Mouse (Mus musculus): Measurements from ENCODE around the gene Lrrc28.
A peak's percentile ranks its signal among the peaks of the same experiment; 100 is the strongest.

Gene Lrrc28

GRCm38 (mm10) chr7:67644833-67645680, at the start of gene Lrrc28:
Gene Lrrc28 (minus strand): TSS chr7:67645268.
- peak; percentile 100 for DNase-seq

- DNase-seq: no peak
Measured at GRCm38 (mm10) chr7:67692791-67693538, 47.9 kb upstream of the Lrrc28 start.

GRCm38 (mm10) chr7:67692141-67692540, 47.1 kb upstream of the Lrrc28 start:
- no peak for DNase-seq

- peak; percentile 36 to 79 for DNase-seq
Measured at GRCm38 (mm10) chr7:67691036-67691435, 46.0 kb upstream of the Lrrc28 start.

- DNase-seq: no peak
Measured at GRCm38 (mm10) chr7:67689793-67690192, 44.7 kb upstream of the Lrrc28 start.

- peak; percentile 56 to 62 for DNase-seq
Measured at GRCm38 (mm10) chr7:67688281-67688680, 43.2 kb upstream of the Lrrc28 start.

- no peak for DNase-seq
Measured at GRCm38 (mm10) chr7:67686545-67686944, 41.5 kb upstream of the Lrrc28 start.

GRCm38 (mm10) chr7:67683006-67683405, 37.9 kb upstream of the Lrrc28 start:
- DNase-seq: no peak

GRCm38 (mm10) chr7:67681078-67681477, 36.0 kb upstream of the Lrrc28 start:
- DNase-seq: no peak

- no peak for DNase-seq
Measured at GRCm38 (mm10) chr7:67678878-67679499, 33.9 kb upstream of the Lrrc28 start.

GRCm38 (mm10) chr7:67673656-67674055, 28.6 kb upstream of the Lrrc28 start:
- DNase-seq: no peak

GRCm38 (mm10) chr7:67672650-67673049, 27.6 kb upstream of the Lrrc28 start:
- peak; percentile 91 to 98 for DNase-seq

- no peak for DNase-seq
Measured at GRCm38 (mm10) chr7:67670965-67671364, 25.9 kb upstream of the Lrrc28 start.

GRCm38 (mm10) chr7:67663981-67664694, 19.1 kb upstream of the Lrrc28 start:
- no peak for DNase-seq

GRCm38 (mm10) chr7:67662424-67662823, 17.4 kb upstream of the Lrrc28 start:
- peak; percentile 43 to 82 for DNase-seq

- no peak for DNase-seq
Measured at GRCm38 (mm10) chr7:67658110-67658509, 13.0 kb upstream of the Lrrc28 start.

GRCm38 (mm10) chr7:67655186-67655585, 10.1 kb upstream of the Lrrc28 start:
- DNase-seq: no peak

- DNase-seq: no peak
Measured at GRCm38 (mm10) chr7:67654668-67655067, 9.6 kb upstream of the Lrrc28 start.

GRCm38 (mm10) chr7:67652211-67652610, 7.1 kb upstream of the Lrrc28 start:
- DNase-seq: no peak

- no peak for DNase-seq
Measured at GRCm38 (mm10) chr7:67648376-67648775, 3.3 kb upstream of the Lrrc28 start.

- peak in 1 of 2 experiments; percentile 22 for DNase-seq
Measured at GRCm38 (mm10) chr7:67647277-67647676, 2.2 kb upstream of the Lrrc28 start, which contains the start of gene Ttc23. Gene Ttc23 (plus strand): TSS chr7:67647410.

- no peak for DNase-seq
Measured at GRCm38 (mm10) chr7:67646131-67646530, 1.1 kb upstream of the Lrrc28 start.

- DNase-seq: no peak
Measured at GRCm38 (mm10) chr7:67645681-67646014, 580 bp upstream of the Lrrc28 start.

Data from kidney, postnatal 25 days (tissue).